Mouse (Mus musculus) embryonic facial prominence, embryonic 15.5 days (tissue): ENCODE measurements around the gene Snx15. TPM values are rescaled to one million over a fixed set of nuclear protein-coding genes. Genes with fewer than 3 reads are reported as not detected.

Source experiments
- ATAC-seq: fragments of 200-750 bp; cut with Nextera tagmentation; 2 replicates; pipeline ENCODE4 v1.8.0; 2017; ENCODE audit warnings: low read depth, moderate TSS enrichment; ENCODE audit not compliant: insufficient number of reproducible peaks, low FRiP score, low TSS enrichment
- H3K27ac ChIP-seq: fragments of 300-500 bp; sonication (generic); replicated peaks from 2 replicates; pipeline ENCODE4 v1.5.1; 2015; ENCODE audit warnings: mild to moderate bottlenecking, inconsistent platforms
- H3K27me3 ChIP-seq: fragments of 300-500 bp; sonication (generic); 2 replicates; pipeline ENCODE4 v1.6.1; 2015; ENCODE audit warnings: inconsistent platforms
- H3K36me3 ChIP-seq: fragments of 300-500 bp; sonication (generic); 2 replicates; pipeline ENCODE4 v1.6.1; 2015; ENCODE audit warnings: mild to moderate bottlenecking, inconsistent platforms
- H3K4me1 ChIP-seq: fragments of 300-500 bp; sonication (generic); 2 replicates; pipeline ENCODE4 v1.6.1; 2015; ENCODE audit warnings: inconsistent platforms
- H3K4me2 ChIP-seq: fragments of 300-500 bp; sonication (generic); replicated peaks from 2 replicates; pipeline ENCODE4 v1.6.1; 2015; ENCODE audit warnings: mild to moderate bottlenecking, inconsistent platforms
- H3K4me3 ChIP-seq: fragments of 300-500 bp; sonication (generic); replicated peaks from 2 replicates; pipeline ENCODE4 v1.5.1; 2015; ENCODE audit warnings: mild to moderate bottlenecking, inconsistent platforms
- H3K9ac ChIP-seq: fragments of 300-500 bp; sonication (generic); 2 replicates; pipeline ENCODE4 v1.6.1; 2015; ENCODE audit warnings: inconsistent platforms
- H3K9me3 ChIP-seq: fragments of 300-500 bp; sonication (generic); replicated peaks from 2 replicates; pipeline ENCODE4 v1.6.1; 2016; ENCODE audit warnings: inconsistent platforms
- WGBS: fragments of 180-500 bp; shearing (Covaris S2); methylation state at CpG from one replicate; pipeline ENCODE4 v1.1.7; 2015; 5-methylcytosine and 5-hydroxymethylcytosine counted together
- polyA plus RNA-seq: library from polyadenylated mRNA; unstranded; fragments of >200 nt; fragmentation: Nextera tagmentation; extraction: Ambion mirVana; gene quantifications from 2 replicates; pipeline ENCODE4 v1.2.1, GENCODE M21; 2015

The Snx15 gene
- polyA plus RNA-seq, 1 experiment from 2014 or later, result 37.9 TPM

- Histone ChIP-seq H3K9ac (no peak within 1 kb of the TSS), H3K4me2 (no peak within 1 kb of the TSS), H3K4me3 (no peak within 1 kb of the TSS), H3K27ac (no peak within 1 kb of the TSS), H3K27me3 (no peaks in the 10 kb centered on the region), H3K9me3 (no peaks in the 10 kb centered on the region), H3K36me3 (peaks cover 56% of the 10 kb centered on the region), H3K4me1 (no peaks in the 10 kb centered on the region)
- ATAC-seq, result no peak
- WGBS, result 92% methylated on average over 7 of the region's 7 CpGs
Measured at GRCm38 (mm10) chr19:6094119-6094518, 34.0 kb downstream of the Snx15 start, which contains the start of gene AC131692.1. Gene AC131692.1 (plus strand): TSS chr19:6094419.

GRCm38 (mm10) chr19:6088841-6089240 lies 39.3 kb downstream of the Snx15 start:
- Histone ChIP-seq H3K4me3 (no peak overlapping the region), H3K36me3 (peaks cover 50% of the 10 kb centered on the region), H3K27me3 (no peaks in the 10 kb centered on the region), H3K9ac (no peak overlapping the region), H3K9me3 (no peaks in the 10 kb centered on the region), H3K27ac (no peak overlapping the region), H3K4me1 (peaks cover 17% of the 10 kb centered on the region), H3K4me2 (no peak overlapping the region)
- WGBS, result 94% methylated on average over 13 of the region's 13 CpGs
- ATAC-seq, result no peak

GRCm38 (mm10) chr19:6085417-6085879 lies 42.7 kb downstream of the Snx15 start:
- WGBS, result 0% methylated on average over 17 of the region's 17 CpGs

GRCm38 (mm10) chr19:6084478-6085248 lies 43.4 kb downstream of the Snx15 start, which contains the start of the genes Zfpl1 and Cdca5:
Gene Zfpl1 (minus strand): TSS chr19:6084956.
Gene Cdca5 (plus strand): TSS chr19:6084983.
- Histone ChIP-seq H3K4me2 (peak within 1 kb of the TSS; percentile 83), H3K9me3 (no peaks in the 10 kb centered on the region), H3K27ac (peak within 1 kb of the TSS; percentile 80), H3K4me1 (peaks cover 24% of the 10 kb centered on the region), H3K36me3 (peaks cover 53% of the 10 kb centered on the region), H3K27me3 (no peaks in the 10 kb centered on the region), H3K4me3 (peak within 1 kb of the TSS; percentile 60), H3K9ac (peak within 1 kb of the TSS; percentile 60)
- under 1% methylated on average over 58 of the region's 58 CpGs for WGBS
- peak; percentile 90 for ATAC-seq

More at GRCm38 (mm10) chr19:6085417-6085879, 42.7 kb downstream of the Snx15 start:
- no peaks in the 10 kb centered on the region for H3K9me3 ChIP-seq
- H3K9ac ChIP-seq, result peak overlapping the region; percentile 60
- peaks cover 24% of the 10 kb centered on the region for H3K4me1 ChIP-seq
- no peaks in the 10 kb centered on the region for H3K27me3 ChIP-seq
- H3K27ac ChIP-seq, result peak overlapping the region; percentile 80
- ATAC-seq, result peak; percentile 48; the same call in 1 of the 2 replicates
- peak overlapping the region; percentile 78 for H3K4me2 ChIP-seq
- H3K4me3 ChIP-seq, result peak overlapping the region; percentile 60
- peaks cover 54% of the 10 kb centered on the region for H3K36me3 ChIP-seq

GRCm38 (mm10) chr19:6082156-6082555 lies 45.9 kb downstream of the Snx15 start, which contains the start of gene Gm28374:
Gene Gm28374 (minus strand): TSS chr19:6082256.
- peaks cover 24% of the 10 kb centered on the region for H3K4me1 ChIP-seq
- no peaks in the 10 kb centered on the region for H3K27me3 ChIP-seq
- H3K4me3 ChIP-seq, result peak within 1 kb of the TSS; percentile 15; the same call in 1 of the 2 replicates
- H3K4me2 ChIP-seq, result no peak within 1 kb of the TSS
- no peaks in the 10 kb centered on the region for H3K9me3 ChIP-seq
- no peak within 1 kb of the TSS for H3K27ac ChIP-seq
- no peak for ATAC-seq
- WGBS, result 83% methylated on average over 9 of the region's 9 CpGs
- peaks cover 35% of the 10 kb centered on the region for H3K36me3 ChIP-seq
- 0 out of 2 replicates have a peak within 1 kb of the TSS, but pooled peaks have one; percentile 12 for H3K9ac ChIP-seq

DNA sequence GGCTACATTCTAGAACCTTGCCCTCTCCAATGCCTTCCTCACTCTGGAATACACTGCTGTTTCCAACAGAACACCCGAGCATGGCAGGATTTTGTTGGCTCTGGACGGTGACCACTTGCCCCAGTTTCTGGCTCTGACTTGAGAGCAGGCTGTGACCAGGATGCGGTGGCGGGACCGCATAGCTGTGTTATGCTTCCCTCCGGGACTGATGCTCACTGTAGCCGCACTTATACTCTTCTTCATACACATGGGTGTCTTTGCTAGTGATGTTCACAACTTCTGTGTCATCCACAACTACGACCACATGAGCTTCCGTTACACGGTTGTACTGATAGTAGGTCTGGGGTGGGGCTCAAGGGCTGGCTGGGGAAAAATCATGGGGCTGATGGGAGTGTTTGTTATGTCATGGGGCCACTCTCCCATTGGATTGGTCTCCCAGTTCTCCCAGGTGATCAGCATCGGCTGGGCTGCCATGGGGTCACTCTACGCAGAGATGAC lies 48.1 kb downstream of the Snx15 start, which contains the start of gene Tmem262:
Gene Tmem262, plus strand, starts transcription at position 51 of the 498 bp plus-strand sequence.
- Histone ChIP-seq H3K4me3 (no peak within 1 kb of the TSS), H3K4me2 (no peak within 1 kb of the TSS), H3K9me3 (no peaks in the 10 kb centered on the region), H3K27ac (no peak within 1 kb of the TSS), H3K9ac (no peak within 1 kb of the TSS), H3K27me3 (no peaks in the 10 kb centered on the region), H3K4me1 (peaks cover 24% of the 10 kb centered on the region), H3K36me3 (peaks cover 34% of the 10 kb centered on the region)
- ATAC-seq, result no peak
- 92% methylated on average over 12 of the region's 12 CpGs for WGBS

GRCm38 (mm10) chr19:6076564-6077393 lies 51.3 kb downstream of the Snx15 start, which contains the start of gene Vps51:
Gene Vps51 (minus strand): TSS chr19:6077231.
- Histone ChIP-seq H3K9ac (peak within 1 kb of the TSS; percentile 80), H3K27ac (peak within 1 kb of the TSS; percentile 89), H3K4me2 (peak within 1 kb of the TSS; percentile 88), H3K27me3 (no peaks in the 10 kb centered on the region), H3K36me3 (peaks cover 41% of the 10 kb centered on the region), H3K9me3 (no peaks in the 10 kb centered on the region), H3K4me3 (peak within 1 kb of the TSS; percentile 91), H3K4me1 (peaks cover 13% of the 10 kb centered on the region)
- under 1% methylated on average over 33 of the region's 33 CpGs for WGBS
- peak; percentile 84 for ATAC-seq

- no peak for ATAC-seq
- Histone ChIP-seq H3K9ac (no peak overlapping the region), H3K27ac (no peak overlapping the region), H3K4me2 (no peak overlapping the region), H3K4me1 (peaks cover 13% of the 10 kb centered on the region), H3K4me3 (no peak overlapping the region), H3K27me3 (no peaks in the 10 kb centered on the region), H3K36me3 (peaks cover 47% of the 10 kb centered on the region), H3K9me3 (no peaks in the 10 kb centered on the region)
- WGBS, result 84% methylated on average over 5 of the region's 5 CpGs
Measured at GRCm38 (mm10) chr19:6073889-6074288, 54.2 kb downstream of the Snx15 start.

- no peak overlapping the region for H3K9ac ChIP-seq
- H3K9me3 ChIP-seq, result no peaks in the 10 kb centered on the region
- WGBS, result 93% methylated on average over 19 of the region's 19 CpGs
- H3K27me3 ChIP-seq, result no peaks in the 10 kb centered on the region
- no peak for ATAC-seq
- H3K4me3 ChIP-seq, result no peak overlapping the region
- H3K27ac ChIP-seq, result no peak overlapping the region
- H3K4me2 ChIP-seq, result no peak overlapping the region
- H3K4me1 ChIP-seq, result peaks cover 29% of the 10 kb centered on the region
- H3K36me3 ChIP-seq, result peaks cover 52% of the 10 kb centered on the region
Measured at GRCm38 (mm10) chr19:6071261-6071660, 56.8 kb downstream of the Snx15 start.

- Histone ChIP-seq H3K27me3 (no peaks in the 10 kb centered on the region), H3K36me3 (peaks cover 52% of the 10 kb centered on the region), H3K4me3 (no peak overlapping the region), H3K9ac (no peak overlapping the region), H3K9me3 (no peaks in the 10 kb centered on the region), H3K4me2 (no peak overlapping the region), H3K4me1 (peaks cover 26% of the 10 kb centered on the region), H3K27ac (no peak overlapping the region)
- 88% methylated on average over 31 of the region's 31 CpGs for WGBS
- ATAC-seq, result no peak
Measured at GRCm38 (mm10) chr19:6070571-6071250, 57.4 kb downstream of the Snx15 start.
